Mouse (Mus musculus): Measurements from ENCODE around the gene Pkn2.

DNA sequence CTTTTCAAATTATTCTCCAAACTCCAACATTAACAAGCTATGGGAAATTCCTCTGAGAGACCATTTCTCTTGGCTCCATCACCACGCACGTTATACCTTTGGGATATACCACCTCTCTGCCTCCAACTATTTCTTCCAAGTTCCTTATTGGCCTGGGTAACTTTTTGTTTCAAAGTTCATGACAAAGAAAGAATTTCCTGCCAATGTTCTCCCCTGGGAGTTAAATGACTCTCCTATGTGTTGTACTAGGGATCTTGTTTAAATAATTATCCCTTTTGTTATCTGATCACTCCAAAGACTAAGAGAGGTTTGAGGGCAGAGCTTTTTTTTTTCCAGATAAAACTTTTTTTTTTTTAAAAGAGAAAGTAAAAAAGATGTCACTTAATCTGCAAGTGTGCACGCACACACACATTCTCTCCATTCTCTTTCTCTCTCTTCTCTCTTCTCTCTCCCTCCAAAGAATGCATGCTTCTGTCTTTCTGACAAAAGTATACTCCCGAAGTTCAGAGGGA is 25.8 kb downstream of the Pkn2 start:
- TF ChIP-seq CTCF (IDR thresholded peaks at IDR 0.05; ENCODE audit: low read depth) (no peak), EP300 (IDR thresholded peaks at IDR 0.05; ENCODE audit: low read depth) (no peak)
